Mouse (Mus musculus): Measurements from ENCODE around the gene Dhx58.

Gene Dhx58

DNA sequence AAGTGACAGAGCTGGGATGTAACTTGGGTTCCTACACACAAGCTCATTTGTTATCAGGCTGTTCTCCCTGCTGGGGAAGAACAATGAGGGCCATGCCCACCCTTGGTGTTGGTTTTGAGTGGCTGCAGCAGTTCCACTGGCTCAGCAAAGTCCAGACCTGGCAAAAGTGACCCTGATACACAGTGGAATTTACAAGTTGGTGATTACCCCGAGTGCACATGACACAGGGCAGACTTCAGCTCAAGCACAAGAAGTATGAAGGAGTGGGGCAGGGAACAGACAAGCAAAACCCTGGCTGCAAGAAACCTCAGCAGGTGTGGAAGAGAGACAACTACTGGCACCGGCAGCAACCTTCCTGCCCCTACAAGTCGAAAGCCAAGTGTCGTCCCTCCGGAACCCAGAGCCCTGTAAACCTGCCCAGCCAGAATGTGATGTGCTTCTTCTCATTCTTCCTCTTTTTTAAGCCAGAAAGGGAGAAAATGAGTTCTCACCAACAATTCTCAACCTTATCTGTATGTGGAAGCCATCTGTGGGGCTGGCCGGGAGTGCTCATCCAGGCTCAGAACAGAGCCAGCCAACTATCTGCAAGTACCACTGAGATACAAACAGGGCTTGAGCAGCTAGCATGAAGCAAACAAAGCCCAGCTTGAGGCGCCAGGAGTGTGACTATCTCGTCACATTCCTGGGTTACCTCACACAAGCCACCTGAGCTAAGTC is 17.9 kb upstream of the Dhx58 start:
- in situ Hi-C loops (cut with MboI): no loop called here

GRCm38 (mm10) chr11:100721254-100721653 is 17.2 kb upstream of the Dhx58 start:
- in situ Hi-C loops (cut with MboI): no loop called here

DNA sequence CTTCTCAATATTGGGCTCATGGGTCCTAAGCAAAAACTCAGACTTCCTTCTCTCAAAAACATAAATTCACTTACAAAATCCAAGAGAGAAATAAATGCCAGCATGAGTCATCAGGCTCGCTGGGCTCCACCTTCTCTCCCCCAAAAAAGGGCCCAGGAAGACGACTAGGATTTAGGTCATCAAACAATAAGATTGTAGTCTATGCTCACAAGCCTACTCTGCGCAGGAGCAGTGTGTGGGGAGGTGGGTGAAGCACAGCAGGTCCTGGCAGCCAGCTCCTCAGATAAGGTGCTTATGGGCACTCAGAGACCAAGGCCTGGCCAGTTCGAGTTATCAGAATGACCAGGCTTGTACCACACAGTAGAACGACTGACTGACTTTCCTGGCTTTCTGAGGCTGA is 16.3 kb upstream of the Dhx58 start:
- in situ Hi-C loops (cut with MboI): no loop called here

GRCm38 (mm10) chr11:100719893-100720292 is 15.8 kb upstream of the Dhx58 start:
- in situ Hi-C loops (cut with MboI): no loop called here

- in situ Hi-C loops (cut with MboI): no loop called here
These were observed 15.2 kb upstream of the Dhx58 start for GRCm38 (mm10) chr11:100719312-100719711.

DNA sequence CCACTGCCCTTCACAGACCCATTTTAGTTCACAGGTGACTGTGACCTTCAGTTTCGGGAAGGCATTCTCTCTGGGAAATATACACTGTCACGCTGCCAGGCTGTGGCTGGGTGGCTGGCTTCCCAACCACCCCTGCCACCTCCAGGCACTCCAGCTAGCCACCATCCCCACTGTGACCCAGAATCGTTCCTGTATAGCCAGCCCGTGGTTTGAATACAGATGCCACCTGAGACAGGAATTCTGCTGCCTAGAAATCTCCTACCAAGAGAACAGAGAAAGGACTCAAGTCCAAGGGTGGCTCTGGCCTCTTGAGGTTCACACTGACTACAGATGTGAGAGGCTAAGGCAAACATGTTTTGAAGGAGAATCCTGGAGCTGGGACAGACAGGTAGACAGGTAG is 14.8 kb upstream of the Dhx58 start:
- in situ Hi-C loops (cut with MboI): no loop called here

DNA sequence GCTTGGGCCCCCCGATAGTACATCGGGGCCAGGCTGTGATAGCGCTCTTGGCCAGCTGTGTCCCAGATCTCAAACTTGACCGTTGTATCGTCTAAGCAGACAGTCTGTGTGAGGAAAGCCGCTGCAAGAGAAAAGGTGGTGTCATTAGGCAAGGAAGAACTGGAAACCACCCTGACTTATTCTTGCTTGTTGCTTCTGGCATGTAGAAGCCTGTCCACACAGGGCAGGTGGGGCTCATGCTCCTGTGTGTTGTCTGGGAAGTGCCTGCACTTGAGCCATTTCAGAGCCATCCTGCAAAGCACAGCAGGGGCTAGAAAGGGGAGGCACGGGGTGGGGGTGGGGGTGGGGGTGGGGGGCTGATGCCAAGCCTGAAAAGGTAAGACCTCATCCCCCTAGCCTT is 14.4 kb upstream of the Dhx58 start:
- in situ Hi-C loops (cut with MboI): no loop called here

DNA sequence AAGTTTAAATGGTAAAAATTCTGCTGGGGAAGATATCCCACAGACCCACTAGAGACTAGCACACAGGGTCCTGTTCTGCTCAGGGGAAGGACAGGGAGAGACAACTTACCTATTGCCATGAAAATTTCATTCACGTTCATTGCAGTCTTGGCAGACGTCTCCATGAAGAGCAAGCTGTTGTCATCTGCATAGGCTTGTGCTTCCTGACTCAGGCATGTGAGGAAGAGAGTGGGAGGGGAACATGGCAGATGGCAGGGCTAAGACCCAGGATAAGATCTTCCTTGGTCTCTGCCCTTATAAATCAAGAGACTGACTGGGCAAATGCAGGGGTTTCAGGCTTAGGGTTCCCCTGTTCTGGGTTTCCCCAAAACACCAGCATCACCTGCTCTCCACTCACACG is 12.6 kb upstream of the Dhx58 start:
- in situ Hi-C loops (cut with MboI): no loop called here

DNA sequence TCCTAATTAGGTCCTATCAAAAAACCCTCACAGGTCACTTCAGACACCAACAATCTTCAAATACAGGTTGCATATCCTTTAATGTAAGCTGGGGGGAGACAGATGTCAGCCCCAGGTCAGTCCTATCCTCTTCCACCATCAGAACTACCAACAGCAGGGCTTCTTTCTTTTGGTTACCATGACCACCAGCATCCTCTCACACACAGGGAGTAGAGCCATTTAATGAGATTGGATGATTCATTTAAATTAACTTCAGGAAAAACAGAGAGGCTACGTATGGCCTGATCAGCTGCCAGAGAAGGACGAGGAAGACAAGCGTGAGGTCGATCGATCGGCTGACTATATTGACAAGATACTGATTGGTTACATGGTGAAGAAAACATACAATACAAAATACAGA is 10.9 kb upstream of the Dhx58 start:
- in situ Hi-C loops (cut with MboI): no loop called here

DNA sequence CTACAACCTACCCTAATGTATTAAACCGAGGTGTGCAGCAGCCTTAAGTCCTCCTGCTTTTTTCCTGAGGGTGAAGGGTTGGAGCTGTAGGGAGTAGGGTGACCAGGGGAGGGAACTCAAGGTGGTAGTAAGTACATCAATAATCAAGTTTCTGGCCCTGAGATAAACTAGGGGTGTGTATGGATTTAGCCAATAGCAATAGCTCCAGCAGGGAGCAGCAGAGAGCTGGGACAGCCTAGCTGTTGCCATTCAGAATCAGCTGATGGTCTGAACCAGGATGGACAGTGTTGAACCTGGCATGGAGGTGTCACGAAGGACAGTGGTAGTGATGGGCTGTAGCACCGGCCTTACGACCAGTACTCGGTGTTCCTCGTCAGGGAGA is 10.5 kb upstream of the Dhx58 start:
- in situ Hi-C loops (cut with MboI): no loop called here

DNA sequence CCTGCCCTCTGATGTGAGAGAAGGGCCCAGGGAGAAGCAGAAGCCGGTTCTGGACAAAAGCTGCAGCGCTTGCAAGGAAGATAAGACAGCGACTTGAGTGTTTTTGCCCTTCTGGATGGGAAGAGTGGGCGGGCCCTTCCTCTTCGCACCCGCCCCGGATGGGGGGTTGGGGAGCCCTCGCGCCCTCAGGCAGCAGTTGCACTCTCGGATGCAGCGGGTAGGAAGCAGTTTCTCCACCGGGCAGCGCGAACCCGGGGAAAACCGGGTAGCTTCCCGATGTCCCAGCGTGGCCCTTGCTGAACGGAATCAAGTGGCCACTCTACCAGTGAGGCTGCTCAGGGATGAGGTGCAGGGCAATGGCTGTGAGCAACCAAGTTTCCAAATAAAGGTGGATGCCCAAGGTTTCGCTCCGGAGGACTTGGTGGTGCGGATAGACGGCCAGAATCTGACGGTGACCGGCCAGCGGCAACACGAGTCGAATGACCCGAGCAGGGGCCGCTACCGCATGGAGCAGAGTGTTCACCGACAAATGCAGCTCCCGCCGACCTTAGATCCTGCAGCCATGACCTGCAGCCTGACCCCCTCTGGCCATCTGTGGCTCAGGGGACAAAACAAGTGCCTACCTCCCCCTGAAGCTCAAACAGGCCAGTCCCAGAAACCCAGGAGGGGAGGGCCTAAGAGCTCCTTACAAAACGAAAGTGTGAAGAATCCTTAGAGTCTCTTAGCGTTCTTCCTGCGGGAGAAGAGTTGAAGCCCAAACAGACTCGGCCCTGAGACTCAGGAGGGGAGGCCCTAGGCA is 9.9 kb upstream of the Dhx58 start, which contains the start of gene Hspb9:
Gene Hspb9 (plus strand): TSS at position 116 of the 799 bp plus-strand sequence.
- in situ Hi-C loops (cut with MboI): no loop called here

- in situ Hi-C loops (cut with MboI): no loop called here
These were observed 9.1 kb upstream of the Dhx58 start for GRCm38 (mm10) chr11:100713174-100713573.

DNA sequence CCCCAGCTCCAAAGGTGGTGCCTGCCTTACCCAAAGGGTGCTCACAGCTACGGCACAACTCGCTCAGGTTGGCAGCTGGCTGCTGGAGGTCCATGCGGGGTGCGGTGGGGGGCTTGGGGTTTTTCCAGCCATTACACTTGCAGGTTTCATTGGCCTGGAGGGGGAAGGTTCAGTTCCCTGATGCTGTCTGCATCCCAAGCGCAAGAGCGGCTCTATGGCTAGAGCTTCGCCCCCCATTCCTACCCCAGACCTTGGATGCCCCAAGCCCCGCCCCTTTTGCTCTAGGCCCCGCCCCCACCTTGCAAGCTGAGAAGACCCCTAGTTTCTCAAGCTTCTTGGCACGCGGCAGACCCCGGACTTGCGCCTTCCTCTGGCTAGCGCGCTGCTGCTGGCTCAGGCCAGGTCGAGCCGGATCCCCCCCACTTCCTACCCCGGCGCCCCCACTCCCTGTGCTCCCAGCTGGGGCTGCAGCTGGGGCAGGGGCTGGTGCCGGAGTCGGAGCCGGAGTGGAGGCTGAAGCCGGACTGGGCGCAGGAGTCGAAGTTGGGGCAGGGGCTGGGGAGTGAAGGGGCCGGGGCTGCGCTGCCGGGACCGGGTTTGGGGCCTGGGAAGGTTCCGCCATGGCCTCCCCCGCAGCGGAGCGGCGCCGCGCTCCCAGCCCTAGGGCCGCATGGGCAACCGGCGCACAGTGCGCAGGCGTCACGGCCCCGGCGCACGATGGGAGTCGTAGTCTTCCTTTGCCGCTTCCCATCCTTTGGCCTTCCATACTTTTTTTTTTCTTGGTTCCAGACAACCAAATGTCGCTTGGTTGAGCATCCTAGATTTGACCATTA is 7.9 kb upstream of the Dhx58 start, which contains the start of gene Kat2a:
Gene Kat2a (minus strand): TSS at position 683 of the 833 bp plus-strand sequence.
- in situ Hi-C loops (cut with MboI): no loop called here

DNA sequence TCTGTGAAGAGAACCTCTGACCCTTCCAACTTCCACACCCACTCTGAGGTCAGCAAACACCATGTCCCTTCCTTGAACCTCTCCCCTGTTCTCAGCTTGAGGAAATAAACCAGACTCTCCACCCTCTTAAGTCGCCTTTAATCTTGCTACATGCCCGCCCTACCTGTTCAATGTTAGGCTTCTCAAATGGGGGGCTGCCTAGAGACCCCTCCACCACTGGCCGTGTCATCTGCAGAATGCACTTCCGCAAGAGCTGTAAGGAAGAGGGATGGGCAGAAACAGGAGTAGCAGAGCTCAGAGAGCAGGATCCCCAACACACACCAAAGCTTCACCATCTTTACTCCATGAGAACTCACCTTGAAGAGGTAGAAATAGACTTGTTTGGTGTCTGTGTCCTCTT is 6.9 kb upstream of the Dhx58 start:
- in situ Hi-C loops (cut with MboI): no loop called here

- in situ Hi-C loops (cut with MboI): no loop called here
These were observed 6.5 kb upstream of the Dhx58 start for GRCm38 (mm10) chr11:100710528-100710927.

GRCm38 (mm10) chr11:100709201-100709810 is 5.2 kb upstream of the Dhx58 start:
- in situ Hi-C loops (cut with MboI): no loop called here

- in situ Hi-C loops (cut with MboI): no loop called here
These were observed 1.1 kb upstream of the Dhx58 start for GRCm38 (mm10) chr11:100705095-100705747.

DNA sequence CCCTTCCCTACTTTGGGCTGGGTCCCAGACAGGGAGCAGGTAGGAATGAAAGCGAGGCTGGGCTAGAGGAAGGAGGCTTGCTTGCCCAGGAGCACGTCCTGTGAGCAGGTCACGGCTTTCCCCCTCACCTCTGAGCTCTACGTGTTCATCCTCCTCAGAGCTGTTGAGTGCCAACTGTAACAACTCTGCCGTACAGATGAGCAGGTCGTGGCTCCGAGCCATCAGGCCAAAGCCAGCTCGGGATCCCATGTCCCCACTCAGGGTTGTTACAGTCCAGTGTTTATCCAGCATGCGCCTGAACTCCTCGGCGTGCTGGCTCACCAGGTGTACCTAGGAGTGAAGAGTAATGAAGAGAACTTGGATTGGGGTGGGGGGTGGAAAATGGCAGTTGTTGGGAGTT is 705 bp downstream of the Dhx58 start:
- in situ Hi-C loops (cut with MboI): loop anchor here (5.0 kb wide), 1 partner anchor 131 kb away; the partner anchor contains the start of gene Cnp

DNA sequence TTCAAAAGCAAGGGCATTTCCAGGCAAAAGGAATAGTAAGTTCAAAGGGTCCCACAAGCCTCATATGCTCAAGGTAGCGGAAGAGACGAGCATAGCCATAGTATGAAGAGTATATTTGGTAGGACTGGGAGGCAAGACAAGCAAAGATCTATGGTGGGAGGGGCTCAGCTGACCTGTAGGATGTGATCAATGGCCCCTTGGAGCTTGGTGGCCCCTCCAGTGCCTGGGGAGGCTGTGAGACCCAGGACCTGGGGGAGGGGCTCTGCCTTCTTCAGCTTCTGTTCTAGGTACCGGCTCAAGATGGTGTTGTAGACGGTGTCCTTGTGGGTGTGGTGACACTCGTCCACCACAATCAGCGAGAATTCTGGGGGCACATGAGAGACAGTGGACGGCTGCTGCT is 1.2 kb downstream of the Dhx58 start:
- in situ Hi-C loops (cut with MboI): loop anchor here (5.0 kb wide), 1 partner anchor 131 kb away; the partner anchor contains the start of gene Cnp

DNA sequence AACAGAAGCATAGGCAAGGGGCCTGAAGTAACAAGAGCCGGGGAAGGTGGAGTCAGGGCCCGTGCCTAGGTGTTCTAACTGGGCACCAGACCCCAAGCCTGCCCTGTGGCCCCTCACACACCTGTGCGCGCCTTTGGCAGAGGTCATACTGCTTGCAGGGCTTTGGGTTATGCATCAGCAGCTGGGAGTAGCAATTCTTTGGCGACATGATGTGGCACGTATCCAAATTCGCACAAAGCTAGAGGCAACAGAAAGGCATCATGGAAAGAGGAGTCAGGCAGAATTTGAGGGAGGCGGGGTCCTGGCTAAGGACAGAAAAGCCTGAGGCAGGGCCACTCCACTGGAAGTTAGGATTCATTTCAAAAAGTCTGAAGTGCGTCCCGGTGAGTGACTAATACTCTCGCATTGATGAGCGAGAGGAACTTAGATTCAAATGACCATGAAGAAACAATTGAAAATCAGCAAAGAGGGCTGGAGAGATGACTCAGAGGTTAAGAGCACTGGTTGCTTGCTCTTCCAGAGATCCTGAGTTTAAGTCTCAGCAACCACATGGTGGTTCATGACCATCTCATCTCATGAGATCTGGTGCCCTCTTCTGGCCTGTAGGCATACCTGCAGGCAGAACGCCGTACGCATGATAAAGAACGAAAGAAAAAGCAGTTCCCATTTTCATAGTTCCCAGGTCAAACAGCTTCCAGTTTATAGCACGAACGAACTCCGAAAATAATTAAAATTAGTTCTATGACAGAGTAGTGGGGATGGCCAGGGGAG is 1.8 kb downstream of the Dhx58 start:
- in situ Hi-C loops (cut with MboI): loop anchor here (5.0 kb wide), 1 partner anchor 130 kb away; the partner anchor contains the start of gene Cnp
